Mouse (Mus musculus) cerebellum, adult 2 months (tissue): ENCODE data around the gene Tph1. TPM values are rescaled to one million over a fixed set of nuclear protein-coding genes. Genes with fewer than 3 reads are reported as not detected.
A peak's percentile ranks its signal among the peaks of the same experiment; 100 is the strongest.

Experiments
- DNase-seq, 2 experiments: peaks; one replicate each; pipeline ENCODE4 v3.0.0; 2021
- H3K27ac ChIP-seq: fragments of 200-500 bp; 2 replicates; pipeline ENCODE4 v1.5.1; 2012; ENCODE audit warnings: low read length, control low read depth, inconsistent platforms; ENCODE audit not compliant: insufficient read depth
- H3K27me3 ChIP-seq: fragments of 200-500 bp; 2 replicates; pipeline ENCODE4 v1.6.1; 2012; ENCODE audit warnings: inconsistent platforms, mild to moderate bottlenecking, low read length, moderate library complexity; ENCODE audit not compliant: control insufficient read depth, insufficient read depth
- H3K4me1 ChIP-seq: fragments of 200-500 bp; 2 replicates; pipeline ENCODE4 v1.6.1; 2011; ENCODE audit warnings: low read length; ENCODE audit not compliant: control insufficient read depth, insufficient read depth
- H3K4me3 ChIP-seq: fragments of 200-500 bp; replicated peaks from 2 replicates; pipeline ENCODE3; 2011; ENCODE audit warnings: mild to moderate bottlenecking, low read depth, low read length, control low read depth; ENCODE audit not compliant: insufficient read depth
- CTCF ChIP-seq: fragments of 200-500 bp; IDR thresholded peaks from 2 replicates; pipeline ENCODE4 v1.5.1; 2011; ENCODE audit warnings: low read depth, mild to moderate bottlenecking, control low read depth, low read length, moderate library complexity, borderline replicate concordance; ENCODE audit not compliant: insufficient read depth
- POLR2A ChIP-seq: fragments of 200-500 bp; IDR thresholded peaks from 2 replicates; pipeline ENCODE4 v1.6.1; 2011; ENCODE audit warnings: low read length, control low read depth, borderline replicate concordance; ENCODE audit not compliant: insufficient read depth
- WGBS: fragments of 180-500 bp; shearing (Covaris S2); methylation state at CpG from one replicate; pipeline ENCODE4 v1.1.7; 2018; 5-methylcytosine and 5-hydroxymethylcytosine counted together
- polyA plus RNA-seq: library from polyadenylated mRNA; depleted of rRNA; stranded (reverse); fragments of >200 nt; gene quantifications from 2 replicates; pipeline ENCODE4 v1.2.3, GENCODE M21; 2012; rRNA removed

Gene Tph1
- polyA plus RNA-seq: 0.10 TPM in 1 of 2 replicates, not detected in the other

- TF ChIP-seq POLR2A (no peak), CTCF (no peak)
- 80% methylated on average over 10 of the region's 10 CpGs for WGBS
- no peak within 1 kb of the TSS for H3K4me3 ChIP-seq
Measured at GRCm38 (mm10) chr7:46672160-46672672, at the start of gene Tph1. Tph1 (minus strand) TSS chr7:46672537.

GRCm38 (mm10) chr7:46720460-46720859 is 48.1 kb upstream of the Tph1 start:
- Histone ChIP-seq H3K27ac (peak overlapping the region; percentile 98), H3K4me1 (peaks cover 42% of the 10 kb centered on the region), H3K27me3 (no peaks in the 10 kb centered on the region), H3K4me3 (no peak overlapping the region)
- no peak for TF ChIP-seq CTCF
- TF ChIP-seq POLR2A: no peak
- peak; percentile 61 to 66 for DNase-seq
- 14% methylated on average over 9 of the region's 9 CpGs for WGBS

More at GRCm38 (mm10) chr7:46672160-46672672, at the start of gene Tph1:
- no peaks in the 10 kb centered on the region for H3K27me3 ChIP-seq
- no peak for DNase-seq
- H3K4me1 ChIP-seq: peaks cover 23% of the 10 kb centered on the region
- no peak within 1 kb of the TSS for H3K27ac ChIP-seq

DNA sequence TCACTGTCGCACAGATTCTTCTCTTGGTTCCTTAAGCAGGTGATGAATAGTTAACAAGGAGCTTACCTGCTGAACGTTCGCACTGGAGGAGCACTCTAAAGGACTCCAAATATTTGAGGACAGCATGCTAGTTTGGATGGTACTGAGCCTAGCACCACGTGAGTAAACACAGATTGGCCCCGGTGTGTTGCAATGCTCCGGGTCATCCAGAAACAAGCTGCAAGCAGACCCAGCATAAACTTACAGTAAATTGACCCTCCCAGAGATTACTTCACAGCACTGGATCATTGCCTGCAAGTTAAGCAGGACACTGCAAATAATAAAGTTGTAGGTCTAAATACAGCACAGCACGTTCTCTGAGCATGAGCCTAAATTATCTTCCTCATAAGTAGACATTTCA is 47.2 kb upstream of the Tph1 start:
- H3K4me1 ChIP-seq: peaks cover 47% of the 10 kb centered on the region
- 17% methylated on average over 7 of the region's 7 CpGs for WGBS
- TF ChIP-seq POLR2A (no peak), CTCF (no peak)
- peak; percentile 53 to 60 for DNase-seq
- H3K27ac ChIP-seq: peak overlapping the region; percentile 98
- H3K27me3 ChIP-seq: no peaks in the 10 kb centered on the region
- H3K4me3 ChIP-seq: no peak overlapping the region

DNA sequence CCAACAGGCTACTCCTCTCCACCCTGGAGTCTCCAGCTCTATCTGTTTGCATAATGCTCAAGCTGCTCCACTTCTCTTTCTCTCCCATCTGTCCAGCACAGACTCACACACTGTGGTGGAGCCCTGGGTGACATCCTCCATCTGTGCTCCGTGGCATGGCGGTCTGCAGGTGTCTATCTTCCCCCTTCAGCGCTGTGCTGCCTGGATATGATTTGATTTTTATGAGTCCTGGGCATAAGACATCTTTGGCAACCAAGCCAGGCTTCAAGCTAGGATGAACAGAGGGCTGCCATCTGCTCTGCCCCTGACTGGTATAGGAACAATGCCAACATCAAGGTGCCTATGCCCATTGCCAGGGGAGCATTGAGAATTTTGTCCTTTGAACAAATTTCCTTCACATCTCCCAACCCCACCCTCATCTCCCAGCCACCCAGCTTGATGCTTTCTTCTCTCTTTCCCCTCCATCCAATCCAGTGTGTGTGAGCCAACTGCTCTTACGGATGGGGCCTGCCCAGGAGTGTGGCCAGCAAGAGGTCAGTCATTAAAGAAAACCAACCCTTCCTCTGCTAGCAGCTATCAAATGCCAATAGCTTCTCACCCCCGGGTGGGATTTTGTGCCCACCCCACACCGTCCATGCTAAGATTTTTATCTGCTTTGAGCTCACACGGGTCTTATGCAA is 46.4 kb upstream of the Tph1 start:
- 6% methylated on average over 7 of the region's 7 CpGs for WGBS
- peak overlapping the region; percentile 98 for H3K27ac ChIP-seq

DNA sequence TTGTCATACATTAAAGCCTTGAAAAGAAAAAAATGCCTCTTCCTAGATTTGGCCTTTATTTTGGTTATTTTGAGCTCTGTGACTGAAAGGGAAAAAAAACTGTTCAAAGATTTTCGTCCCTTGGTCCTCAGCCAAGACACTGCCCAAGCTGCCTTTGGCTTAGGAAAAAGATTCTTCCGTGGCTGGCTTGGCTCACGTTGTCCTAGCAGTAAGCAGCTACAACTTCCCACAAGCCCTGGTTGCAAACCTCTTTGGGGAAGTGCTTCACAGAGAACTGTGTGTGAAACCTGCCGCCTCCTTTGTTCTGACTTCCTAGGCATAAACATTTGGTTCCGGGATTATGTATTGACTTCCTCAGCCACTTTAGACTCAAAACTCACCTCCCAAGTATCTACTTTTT is 44.6 kb upstream of the Tph1 start:
- TF ChIP-seq CTCF (no peak), POLR2A (no peak)
- Histone ChIP-seq H3K27me3 (no peaks in the 10 kb centered on the region), H3K4me3 (no peak overlapping the region), H3K4me1 (peaks cover 47% of the 10 kb centered on the region), H3K27ac (peak overlapping the region; percentile 68)
- 29% methylated on average over 5 of the region's 5 CpGs for WGBS
- DNase-seq: peak; percentile 49 to 65

More for the DNA sequence above, 46.4 kb upstream of the Tph1 start:
- peak; percentile 87 to 95 for DNase-seq
- Histone ChIP-seq H3K4me3 (no peak overlapping the region), H3K4me1 (peaks cover 47% of the 10 kb centered on the region), H3K27me3 (no peaks in the 10 kb centered on the region)
- no peak for TF ChIP-seq POLR2A
- TF ChIP-seq CTCF: no peak

DNA sequence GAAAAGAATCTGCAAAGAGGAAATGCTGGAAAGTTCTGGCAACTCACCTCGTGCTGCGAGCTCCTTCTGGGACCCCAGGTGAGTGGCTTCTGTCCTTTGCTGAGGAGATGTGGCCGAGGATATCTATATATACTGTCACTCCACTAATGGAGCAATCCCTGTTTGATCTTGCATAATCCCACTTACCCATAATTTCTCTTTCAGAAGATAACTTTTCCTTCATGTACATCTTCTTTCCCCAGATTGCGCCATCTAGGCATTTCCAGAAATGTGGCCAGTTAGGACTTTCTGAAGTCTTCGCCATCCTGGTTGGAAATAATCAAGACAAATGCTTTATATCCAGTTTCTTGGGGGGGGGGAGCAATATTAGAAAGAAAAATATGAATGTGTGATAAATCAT is 43.3 kb upstream of the Tph1 start, which contains the start of gene Saa3:
Gene Saa3, minus strand, starts transcription at position 101 of the 400 bp plus-strand sequence.
- DNase-seq: no peak
- Histone ChIP-seq H3K4me3 (no peak within 1 kb of the TSS), H3K27me3 (no peaks in the 10 kb centered on the region), H3K4me1 (peaks cover 42% of the 10 kb centered on the region), H3K27ac (peak within 1 kb of the TSS; percentile 68; the same call in 1 of the 2 replicates)
- TF ChIP-seq POLR2A: no peak
- TF ChIP-seq CTCF: no peak
- 91% methylated on average over 5 of the region's 5 CpGs for WGBS

DNA sequence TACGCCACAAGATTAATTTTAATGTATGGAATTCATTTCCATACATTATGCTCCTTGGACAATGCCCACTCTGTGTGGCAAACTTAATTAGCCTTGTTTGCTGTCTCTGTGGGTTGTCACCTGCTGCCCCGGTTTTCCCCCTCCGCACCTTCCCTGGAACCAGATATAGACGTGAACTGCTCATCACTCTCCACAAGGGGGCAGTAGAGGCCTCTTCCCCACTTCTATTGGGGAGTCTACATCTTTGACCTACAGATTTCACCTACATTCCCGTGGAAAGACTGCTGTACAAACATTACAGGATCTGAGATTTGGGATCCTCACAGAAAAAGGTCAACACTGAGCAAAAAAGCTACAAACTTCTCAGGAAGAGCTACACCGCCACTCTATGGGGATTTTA is 42.2 kb upstream of the Tph1 start:
- Histone ChIP-seq H3K27me3 (no peaks in the 10 kb centered on the region), H3K4me3 (no peak overlapping the region), H3K27ac (0 out of 2 replicates have a peak overlapping the region, but pooled peaks have one; percentile 29), H3K4me1 (peaks cover 31% of the 10 kb centered on the region)
- peak; percentile 78 to 83 for DNase-seq
- TF ChIP-seq POLR2A: no peak
- TF ChIP-seq CTCF: peak; percentile 84
- 25% methylated on average over 6 of the region's 6 CpGs for WGBS

DNA sequence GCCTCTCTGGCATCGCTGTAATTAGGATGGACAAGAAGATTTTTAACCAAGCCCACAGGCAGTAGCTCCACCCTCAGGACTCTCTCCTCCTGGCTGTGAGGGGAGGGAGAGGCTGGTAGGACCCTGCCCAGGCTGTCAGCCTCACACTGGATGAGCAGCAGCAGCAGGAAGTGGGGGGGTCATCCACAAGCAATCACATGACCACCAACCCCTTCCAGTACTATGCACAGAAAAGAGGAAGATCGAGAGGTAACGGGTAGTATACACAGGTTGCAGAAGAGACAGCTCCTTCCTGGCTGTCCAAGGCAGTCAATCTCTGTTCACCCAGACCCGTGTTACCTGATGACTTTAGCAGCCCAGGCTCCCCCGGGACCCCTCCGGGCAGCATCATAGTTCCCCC is 39.9 kb upstream of the Tph1 start:
- DNase-seq: no peak
- no peaks in the 10 kb centered on the region for H3K27me3 ChIP-seq
- H3K4me1 ChIP-seq: peaks cover 12% of the 10 kb centered on the region
- no peak overlapping the region for H3K27ac ChIP-seq
- TF ChIP-seq POLR2A: no peak
- TF ChIP-seq CTCF: no peak
- 74% methylated on average over 6 of the region's 6 CpGs for WGBS
- no peak overlapping the region for H3K4me3 ChIP-seq
